Mouse (Mus musculus) spleen, adult 18-20 months (tissue): Measurements from ENCODE around the gene Ggta1.

Experiments
- DNase-seq, 2 experiments: peaks; one replicate each; pipeline ENCODE4 v3.0.0; 2022; ENCODE audit warnings: mixed read lengths in 2 of 2

Gene Ggta1

GRCm38 (mm10) chr2:35459316-35459715 is 3.7 kb downstream of the Ggta1 start:
- DNase-seq: no peak

- no peak for DNase-seq
Observed at GRCm38 (mm10) chr2:35458421-35458820, 4.6 kb downstream of the Ggta1 start.

- peak in 1 of 2 experiments; percentile 4 for DNase-seq
Observed at GRCm38 (mm10) chr2:35453736-35454135, 9.3 kb downstream of the Ggta1 start.

- peak in 1 of 2 experiments; percentile 3 for DNase-seq
Observed at GRCm38 (mm10) chr2:35452695-35453094, 10.3 kb downstream of the Ggta1 start.

GRCm38 (mm10) chr2:35451484-35452050 is 11.5 kb downstream of the Ggta1 start:
- DNase-seq: peak in 1 of 2 experiments; percentile 4

- no peak for DNase-seq
Observed at GRCm38 (mm10) chr2:35450856-35451255, 12.2 kb downstream of the Ggta1 start.

GRCm38 (mm10) chr2:35449687-35450622 is 13.1 kb downstream of the Ggta1 start:
- no peak for DNase-seq

- DNase-seq: peak in 1 of 2 experiments; percentile 3
Observed at GRCm38 (mm10) chr2:35448914-35449670, 13.9 kb downstream of the Ggta1 start.

GRCm38 (mm10) chr2:35448215-35448913 is 14.7 kb downstream of the Ggta1 start:
- DNase-seq: no peak

GRCm38 (mm10) chr2:35447453-35447852 is 15.6 kb downstream of the Ggta1 start:
- no peak for DNase-seq

GRCm38 (mm10) chr2:35446798-35447197 is 16.2 kb downstream of the Ggta1 start:
- DNase-seq: no peak

- no peak for DNase-seq
Observed at GRCm38 (mm10) chr2:35446300-35446699, 16.7 kb downstream of the Ggta1 start.

GRCm38 (mm10) chr2:35445610-35446009 is 17.4 kb downstream of the Ggta1 start:
- no peak for DNase-seq

GRCm38 (mm10) chr2:35444764-35445262 is 18.2 kb downstream of the Ggta1 start:
- no peak for DNase-seq

GRCm38 (mm10) chr2:35443981-35444763 is 18.9 kb downstream of the Ggta1 start:
- DNase-seq: no peak

- no peak for DNase-seq
Observed at GRCm38 (mm10) chr2:35443325-35443724, 19.7 kb downstream of the Ggta1 start.

GRCm38 (mm10) chr2:35442079-35442478 is 21.0 kb downstream of the Ggta1 start:
- no peak for DNase-seq

GRCm38 (mm10) chr2:35441419-35441818 is 21.6 kb downstream of the Ggta1 start:
- no peak for DNase-seq

- no peak for DNase-seq
Observed at GRCm38 (mm10) chr2:35440480-35440879, 22.6 kb downstream of the Ggta1 start.

- no peak for DNase-seq
Observed at GRCm38 (mm10) chr2:35437796-35438195, 25.2 kb downstream of the Ggta1 start.

GRCm38 (mm10) chr2:35434576-35435123 is 28.4 kb downstream of the Ggta1 start:
- DNase-seq: no peak
